Mouse (Mus musculus) left cerebral cortex, adult 11 months (tissue): ENCODE data around the gene C1qtnf1.

Source experiments
- DNase-seq: peaks from one replicate; pipeline ENCODE4 v3.0.0; 2022; ENCODE audit warnings: low spot score

Gene C1qtnf1

GRCm38 (mm10) chr11:118475496-118476083 lies 47.6 kb downstream of the C1qtnf1 start:
- no peak for DNase-seq

- peak; percentile 94 for DNase-seq
Measured at GRCm38 (mm10) chr11:118476396-118477373, 48.7 kb downstream of the C1qtnf1 start, which contains the start of gene Engase. Engase (plus strand) TSS chr11:118476829.

GRCm38 (mm10) chr11:118479776-118480175 lies 51.8 kb downstream of the C1qtnf1 start:
- DNase-seq = no peak

- DNase-seq = no peak
Measured at GRCm38 (mm10) chr11:118481231-118481630, 53.2 kb downstream of the C1qtnf1 start.

GRCm38 (mm10) chr11:118481751-118482150 lies 53.7 kb downstream of the C1qtnf1 start:
- no peak for DNase-seq

- DNase-seq = no peak
Measured at GRCm38 (mm10) chr11:118484169-118484568, 56.2 kb downstream of the C1qtnf1 start.

GRCm38 (mm10) chr11:118485338-118485737 lies 57.3 kb downstream of the C1qtnf1 start:
- no peak for DNase-seq

GRCm38 (mm10) chr11:118485780-118486179 lies 57.8 kb downstream of the C1qtnf1 start:
- no peak for DNase-seq

GRCm38 (mm10) chr11:118486281-118486680 lies 58.3 kb downstream of the C1qtnf1 start:
- DNase-seq = no peak

- no peak for DNase-seq
Measured at GRCm38 (mm10) chr11:118486881-118487772, 59.1 kb downstream of the C1qtnf1 start.

- no peak for DNase-seq
Measured at GRCm38 (mm10) chr11:118488191-118488906, 60.3 kb downstream of the C1qtnf1 start.

GRCm38 (mm10) chr11:118488907-118489270 lies 60.9 kb downstream of the C1qtnf1 start:
- DNase-seq = no peak

GRCm38 (mm10) chr11:118490566-118491218 lies 62.7 kb downstream of the C1qtnf1 start:
- DNase-seq = no peak

- no peak for DNase-seq
Measured at GRCm38 (mm10) chr11:118491230-118491629, 63.2 kb downstream of the C1qtnf1 start.

GRCm38 (mm10) chr11:118493458-118493857 lies 65.5 kb downstream of the C1qtnf1 start:
- DNase-seq = no peak

GRCm38 (mm10) chr11:118494001-118494737 lies 66.2 kb downstream of the C1qtnf1 start:
- no peak for DNase-seq

GRCm38 (mm10) chr11:118495065-118495464 lies 67.1 kb downstream of the C1qtnf1 start:
- no peak for DNase-seq

GRCm38 (mm10) chr11:118496066-118496689 lies 68.2 kb downstream of the C1qtnf1 start:
- DNase-seq = no peak
